Comparison of ENCODE assay signal across 16 mouse cellular contexts in genomic region chr7:73378034-73378433, GRCm38 (mm10). TPM values are rescaled to one million over a fixed set of nuclear protein-coding genes. Genes with fewer than 3 reads are reported as not detected.
DNase-seq lines count a peak whose midpoint lies in the region; ATAC-seq and TF ChIP-seq lines count a peak whose summit lies in the region.
"Had no signal": no experiment of that assay in that cellular context is flagged by ENCODE, and none has a peak within 500 bp of the region (broad histone marks: within the 10 kb centered on the region; RNA-seq: fewer than 3 reads in every experiment).

No protein-coding gene starts in this region.

- no peaks in the 10 kb centered on the region for H3K36me3 ChIP-seq in forebrain, embryonic 15.5 days
- H3K36me3 ChIP-seq in limb, embryonic 14.5 days (ENCODE audit: control insufficient read depth, insufficient read depth, low read length), result no peaks in the 10 kb centered on the region
- H3K36me3 ChIP-seq in neural tube, embryonic 14.5 days (ENCODE audit: control insufficient read depth, insufficient read depth, low read length), result no peaks in the 10 kb centered on the region
- no peaks in the 10 kb centered on the region for H3K36me3 ChIP-seq in heart, embryonic 10.5 days
- H3K36me3 ChIP-seq: heart, embryonic 13.5 days; liver, embryonic 15.5 days had no signal

- H3K27ac ChIP-seq in gastrocnemius, adult 2 months, result peak overlapping the region; percentile 96
- H3K27ac ChIP-seq in forebrain, embryonic 15.5 days (replicated peaks), result peak overlapping the region; percentile 92
- no peak overlapping the region for H3K27ac ChIP-seq in limb, embryonic 14.5 days (replicated peaks; ENCODE audit: low read depth, low read length)
- H3K27ac ChIP-seq in neural tube, embryonic 14.5 days (ENCODE audit: low read depth, low read length), result peak overlapping the region; percentile 92
- no peak overlapping the region for H3K27ac ChIP-seq in heart, embryonic 10.5 days
- H3K27ac ChIP-seq: heart, embryonic 13.5 days; liver, embryonic 15.5 days had no signal

- intact Hi-C loops in gastrocnemius, adult 2 months (cut with DNase I), result loop anchor here (5.0 to 10.0 kb wide), 2 partner anchors 343 to 976 kb away; no protein-coding TSS in a partner anchor
- intact Hi-C loops in heart, postnatal 25 days (cut with DNase I), result loop anchor here (5.0 to 10.0 kb wide), 5 partner anchors 241 to 976 kb away; no protein-coding TSS in a partner anchor

- WGBS in forebrain, embryonic 15.5 days, result 46% methylated on average over 6 of the region's 6 CpGs
- WGBS in limb, embryonic 14.5 days, result 73% methylated on average over 6 of the region's 6 CpGs
- 40% methylated on average over 6 of the region's 6 CpGs for WGBS in neural tube, embryonic 14.5 days
- 76% methylated on average over 6 of the region's 6 CpGs for WGBS in heart, embryonic 10.5 days

- H3K4me3 ChIP-seq in gastrocnemius, adult 2 months, result peak overlapping the region; percentile 95
- peak overlapping the region; percentile 72 for H3K4me3 ChIP-seq in forebrain, embryonic 15.5 days
- peak overlapping the region; percentile 69; the same call in 1 of the 2 replicates for H3K4me3 ChIP-seq in limb, embryonic 14.5 days (replicated peaks; ENCODE audit: low read length)
- H3K4me3 ChIP-seq in neural tube, embryonic 14.5 days (ENCODE audit: low read depth, low read length), result peak overlapping the region; percentile 73
- no peak overlapping the region for H3K4me3 ChIP-seq in heart, embryonic 10.5 days
- H3K4me3 ChIP-seq: heart, embryonic 13.5 days; liver, embryonic 15.5 days had no signal

- no peaks in the 10 kb centered on the region for H3K27me3 ChIP-seq in forebrain, embryonic 15.5 days
- H3K27me3 ChIP-seq in limb, embryonic 14.5 days (ENCODE audit: control insufficient read depth, insufficient read depth, low read length), result peaks cover 14% of the 10 kb centered on the region
- H3K27me3 ChIP-seq in neural tube, embryonic 14.5 days (ENCODE audit: control insufficient read depth, insufficient read depth, low read length), result no peaks in the 10 kb centered on the region
- peaks cover 83% of the 10 kb centered on the region for H3K27me3 ChIP-seq in heart, embryonic 10.5 days (ENCODE audit: insufficient read depth, poor library complexity, severe bottlenecking)

- H3K9ac ChIP-seq in forebrain, embryonic 15.5 days (replicated peaks), result peak overlapping the region; percentile 43
- H3K9ac ChIP-seq in limb, embryonic 14.5 days (ENCODE audit: low read depth, low read length, severe bottlenecking), result no peak overlapping the region
- peak overlapping the region; percentile 95 for H3K9ac ChIP-seq in neural tube, embryonic 14.5 days (replicated peaks; ENCODE audit: low read depth, low read length)
- H3K9ac ChIP-seq: heart, embryonic 13.5 days; liver, embryonic 15.5 days had no signal

- peak overlapping the region; percentile 92 for H3K4me2 ChIP-seq in forebrain, embryonic 15.5 days (replicated peaks)
- H3K4me2 ChIP-seq in limb, embryonic 14.5 days (replicated peaks; ENCODE audit: low read depth, low read length, severe bottlenecking), result peak overlapping the region; percentile 94
- H3K4me2 ChIP-seq in neural tube, embryonic 14.5 days (ENCODE audit: low read depth, low read length), result peak overlapping the region; percentile 79
- H3K4me2 ChIP-seq: heart, embryonic 13.5 days; liver, embryonic 15.5 days had no signal

- H3K4me1 ChIP-seq in forebrain, embryonic 15.5 days, result peaks cover 64% of the 10 kb centered on the region
- peaks cover 18% of the 10 kb centered on the region for H3K4me1 ChIP-seq in limb, embryonic 14.5 days (ENCODE audit: control insufficient read depth, insufficient read depth, low read length)
- H3K4me1 ChIP-seq in neural tube, embryonic 14.5 days (ENCODE audit: control insufficient read depth, insufficient read depth, low read length), result peaks cover 20% of the 10 kb centered on the region; the same call in 1 of the 2 replicates
- peaks cover 20% of the 10 kb centered on the region for H3K4me1 ChIP-seq in heart, embryonic 10.5 days

- H3K9me3 ChIP-seq in forebrain, embryonic 15.5 days, result no peaks in the 10 kb centered on the region
- no peaks in the 10 kb centered on the region for H3K9me3 ChIP-seq in limb, embryonic 14.5 days (ENCODE audit: control insufficient read depth, low read length)
- no peaks in the 10 kb centered on the region for H3K9me3 ChIP-seq in neural tube, embryonic 14.5 days (ENCODE audit: control insufficient read depth, low read length)
- H3K9me3 ChIP-seq in heart, embryonic 10.5 days, result no peaks in the 10 kb centered on the region
- H3K9me3 ChIP-seq: heart, embryonic 13.5 days; liver, embryonic 15.5 days had no signal

- DNase-seq in gastrocnemius, adult 2 months, result no peak
- DNase-seq in gastrocnemius, postnatal 4 days (ENCODE audit: low spot score in 2 of 2), result no peak
- DNase-seq in limb, embryonic 14.5 days (ENCODE audit: low spot score), result no peak
- no peak for DNase-seq in heart, embryonic 10.5 days (ENCODE audit: low spot score)
- DNase-seq in heart, adult 9 months (ENCODE audit: low spot score in 2 of 2), result no peak
- DNase-seq in heart, postnatal 25 days (ENCODE audit: low spot score), result no peak
- DNase-seq: adrenal gland, postnatal 36 days; kidney, postnatal 36 days; thymus, adult 2 months had no signal

- no peak for TF ChIP-seq POLR2A in limb, embryonic 14.5 days (IDR thresholded peaks at IDR 0.05; ENCODE audit: borderline replicate concordance, extremely low read depth, insufficient read depth, insufficient read length)

- TF ChIP-seq CTCF in gastrocnemius, adult 2 months (IDR thresholded peaks at IDR 0.05), result no peak

- ATAC-seq in forebrain, embryonic 15.5 days (replicated peaks), result no peak
- no peak for ATAC-seq in limb, embryonic 14.5 days (ENCODE audit: low FRiP score, low read depth)
- ATAC-seq in neural tube, embryonic 14.5 days (ENCODE audit: low read depth), result no peak
- ATAC-seq: inflammation-experienced regulatory T-cells, adult 6 months had no signal

RNA-seq across cellular contexts. Expression of gene Rgma, which starts 2.7 kb away (rescaled TPM):
- total RNA-seq in gastrocnemius, adult 2 months (2021), result 10 to 100 TPM; 46.1 to 52.4 TPM
- total RNA-seq in gastrocnemius, postnatal 4 days (2021), result 10 to 100 TPM; 94.6 to 97.6 TPM
- 20.3 and 25.2 TPM in 2 replicates for polyA plus RNA-seq in forebrain, embryonic 15.5 days (2015; fragmentation: Nextera tagmentation; extraction: Ambion mirVana)
- 49.1 and 64.3 TPM in 2 replicates for polyA plus RNA-seq in limb, embryonic 14.5 days (2012; rRNA removed)
- 23.5 and 30.9 TPM in 2 replicates for polyA plus RNA-seq in limb, embryonic 14.5 days (2014; fragmentation: Nextera tagmentation; extraction: Ambion mirVana)
- 46.6 and 58.4 TPM in 2 replicates for polyA plus RNA-seq in neural tube, embryonic 14.5 days (2014; fragmentation: Nextera tagmentation; extraction: Ambion mirVana)
- polyA plus RNA-seq in heart, embryonic 10.5 days (2016; fragmentation: Nextera tagmentation; extraction: Ambion mirVana), result 3.4 and 6.9 TPM in 2 replicates
- 10 to 100 TPM; 61.2 to 72.2 TPM for total RNA-seq in heart, postnatal 25 days (2021)
- total RNA-seq: common myeloid progenitor, adult 5-6 weeks; megakaryocyte progenitor cell, adult 5-6 weeks had no signal
- polyA plus RNA-seq: inflammation-experienced regulatory T-cells, adult 6 months had no signal

Comparison
In these comparisons a context has a peak if more than half of its experiments do, and no peak if none do; other contexts are left out.
1. H3K27ac ChIP-seq: peak in gastrocnemius, adult 2 months (single experiment), forebrain, embryonic 15.5 days (single experiment) and neural tube, embryonic 14.5 days (single experiment); none in limb, embryonic 14.5 days (single experiment) and heart, embryonic 10.5 days (single experiment).
2. Peak in every context shown above with its lines, with median percentiles within 50 percentile points of each other: H3K4me2 ChIP-seq.